Mouse (Mus musculus): Measurements from ENCODE around the gene Shc3. TPM values are rescaled to one million over a fixed set of nuclear protein-coding genes. Genes with fewer than 3 reads are reported as not detected.
A peak's percentile ranks its signal among the peaks of the same experiment; 100 is the strongest.

Shc3 gene
- total and polyA plus RNA-seq, 3 experiments: 0.15 to 0.40 TPM; not detected in 1

DNA sequence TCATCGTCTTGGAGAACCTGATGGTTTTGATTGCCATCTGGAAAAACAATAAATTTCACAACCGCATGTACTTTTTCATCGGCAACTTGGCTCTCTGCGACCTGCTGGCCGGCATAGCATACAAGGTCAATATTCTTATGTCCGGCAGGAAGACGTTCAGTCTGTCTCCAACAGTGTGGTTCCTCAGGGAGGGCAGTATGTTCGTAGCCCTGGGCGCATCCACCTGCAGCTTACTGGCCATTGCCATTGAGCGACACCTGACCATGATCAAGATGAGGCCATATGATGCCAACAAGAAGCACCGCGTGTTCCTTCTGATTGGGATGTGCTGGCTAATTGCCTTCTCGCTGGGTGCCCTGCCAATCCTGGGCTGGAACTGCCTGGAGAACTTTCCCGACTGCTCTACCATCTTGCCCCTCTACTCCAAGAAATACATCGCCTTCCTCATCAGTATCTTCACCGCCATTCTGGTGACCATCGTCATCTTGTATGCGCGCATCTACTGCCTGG is 150.2 kb downstream of the Shc3 start:
- no peak overlapping the region for H3K9ac ChIP-seq (ENCODE audit: insufficient read depth, low read depth)
- TF ChIP-seq TCF12 (IDR thresholded peaks at IDR 0.05; ENCODE audit: low read depth, low read length) (no peak), USF1 (IDR thresholded peaks at IDR 0.05; ENCODE audit: low read depth, low read length) (no peak), JUND (conservative IDR thresholded peaks at IDR 0.05; ENCODE audit: low read depth, low read length) (no peak)
- H3K79me2 ChIP-seq (replicated peaks; ENCODE audit: control insufficient read depth, extremely low read depth, insufficient read depth, poor library complexity, severe bottlenecking): no peaks in the 10 kb centered on the region; the same call in 1 of the 2 replicates
- H3K4me2 ChIP-seq (ENCODE audit: insufficient read depth, low read depth, poor library complexity, severe bottlenecking): no peak overlapping the region
- H3K4me1 ChIP-seq (ENCODE audit: control insufficient read depth in 1 of 2, insufficient read depth in 2 of 2): peaks cover 5 to 39% of the 10 kb centered on the region in 2 experiments
- H3K27me3 ChIP-seq (replicated peaks): no peaks in the 10 kb centered on the region
- in situ Hi-C loops (cut with MboI; ENCODE audit: low pct_ligation_motif_present, low pct_unique_long_range_greater_than_20kb, low sequenced_read_pairs): loop anchor here (10.0 kb wide), 1 partner anchor 144 kb away; no protein-coding TSS in a partner anchor
- peaks cover 15% of the 10 kb centered on the region for H3K9me3 ChIP-seq (replicated peaks; ENCODE audit: low read length)
- no peak overlapping the region for H3K27ac ChIP-seq (ENCODE audit: insufficient read depth, low read depth)
- dilution Hi-C loops (cut with MboI; ENCODE audit: extremely low pct_ligation_motif_present, extremely low pct_unique_long_range_greater_than_20kb, low sequenced_read_pairs): no loop called here
- peaks cover 35 to 92% of the 10 kb centered on the region in 2 experiments for H3K36me3 ChIP-seq (replicated peaks in 1 of 2; ENCODE audit: control insufficient read depth in 1 of 2, insufficient read depth in 1 of 2, low read length in 1 of 2)
- H3K4me3 ChIP-seq (replicated peaks in 1 of 3; ENCODE audit: low read depth in 2 of 3, low read length in 2 of 3, poor library complexity in 1 of 3): no peak overlapping the region
- DNase-seq (ENCODE audit: extremely low read depth): no peak

DNA sequence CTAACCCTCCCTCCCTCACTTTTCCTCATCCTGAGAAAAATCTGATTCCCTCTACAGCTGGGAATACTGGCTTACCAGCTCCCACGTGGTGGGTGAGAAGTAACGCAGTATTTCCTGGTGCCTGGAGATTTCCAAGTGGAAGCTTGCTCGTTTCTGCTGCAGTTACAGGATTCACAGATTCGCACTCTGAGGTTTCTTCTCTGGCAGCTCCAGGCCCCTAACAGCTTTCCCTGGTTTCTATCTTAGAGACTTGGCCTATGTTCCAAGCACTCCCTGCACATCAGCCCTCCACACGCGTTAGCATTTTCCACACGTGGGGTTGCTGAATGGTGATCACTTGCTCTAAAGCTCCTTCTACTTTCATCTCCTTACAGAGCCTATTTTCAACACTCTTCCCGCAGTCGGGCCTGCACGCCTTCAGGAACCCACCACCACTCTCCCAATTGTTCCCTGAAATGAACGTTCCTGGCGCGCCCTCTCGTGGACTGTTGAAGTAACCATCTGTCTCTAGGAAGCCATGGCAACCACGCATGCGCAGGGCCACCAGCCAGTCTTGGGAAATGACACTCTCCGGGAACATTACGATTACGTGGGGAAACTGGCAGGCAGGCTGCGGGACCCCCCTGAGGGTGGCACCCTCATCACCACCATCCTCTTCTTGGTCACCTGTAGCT is 150.8 kb downstream of the Shc3 start:
- peak; percentile 77 for DNase-seq (ENCODE audit: extremely low read depth)
- Histone ChIP-seq H3K27ac (ENCODE audit: insufficient read depth, low read depth) (no peak overlapping the region), H3K27me3 (replicated peaks) (no peaks in the 10 kb centered on the region), H3K9ac (ENCODE audit: insufficient read depth, low read depth) (no peak overlapping the region), H3K36me3 (replicated peaks in 1 of 2; ENCODE audit: control insufficient read depth in 1 of 2, insufficient read depth in 1 of 2, low read length in 1 of 2) (peaks cover 35 to 98% of the 10 kb centered on the region in 2 experiments), H3K4me3 (replicated peaks in 1 of 3; ENCODE audit: low read depth in 2 of 3, low read length in 2 of 3, poor library complexity in 1 of 3) (no peak overlapping the region), H3K4me2 (ENCODE audit: insufficient read depth, low read depth, poor library complexity, severe bottlenecking) (no peak overlapping the region), H3K79me2 (replicated peaks; ENCODE audit: control insufficient read depth, extremely low read depth, insufficient read depth, poor library complexity, severe bottlenecking) (no peaks in the 10 kb centered on the region; the same call in 1 of the 2 replicates), H3K9me3 (replicated peaks; ENCODE audit: low read length) (peaks cover 17% of the 10 kb centered on the region), H3K4me1 (ENCODE audit: control insufficient read depth in 1 of 2, insufficient read depth in 2 of 2) (peaks cover 11 to 41% of the 10 kb centered on the region in 2 experiments)
- TF ChIP-seq ZC3H11A (IDR thresholded peaks at IDR 0.05; ENCODE audit: low read depth, low read length) (peak; percentile 90), MXI1 (IDR thresholded peaks at IDR 0.05; ENCODE audit: low read depth, low read length) (peak; percentile 86), UBTF (IDR thresholded peaks at IDR 0.05; ENCODE audit: low read depth, low read length) (no peak), NRF1 (IDR thresholded peaks at IDR 0.05; ENCODE audit: low read depth, low read length) (peak; percentile 95), MAFK (IDR thresholded peaks at IDR 0.05; ENCODE audit: insufficient replicate concordance, low read length) (no peak), IRF4 (IDR thresholded peaks at IDR 0.05; ENCODE audit: low read depth, low read length) (0 out of 2 replicates have a peak, but pooled peaks have one; percentile 35), SMC3 (IDR thresholded peaks at IDR 0.05; ENCODE audit: low read depth, low read length) (peak; percentile 98), RAD21 (IDR thresholded peaks at IDR 0.05; ENCODE audit: low read depth, low read length) (peak; percentile 96), CTCF (conservative IDR thresholded peaks at IDR 0.05 in 1 of 2, IDR thresholded peaks at IDR 0.05 in 1 of 2; ENCODE audit: low read depth in 2 of 2, low read length in 2 of 2) (peak; percentile 17 to 93; a peak in 2 of 4 replicates)
- dilution Hi-C loops (cut with MboI; ENCODE audit: extremely low pct_ligation_motif_present, extremely low pct_unique_long_range_greater_than_20kb, low sequenced_read_pairs): no loop called here
- in situ Hi-C loops (cut with MboI; ENCODE audit: low pct_ligation_motif_present, low pct_unique_long_range_greater_than_20kb, low sequenced_read_pairs): loop anchor here (10.0 kb wide), 1 partner anchor 144 kb away; no protein-coding TSS in a partner anchor

All from CH12.LX (cell line).